8 mouse cellular contexts compared by ENCODE assay signal in the genomic region with DNA sequence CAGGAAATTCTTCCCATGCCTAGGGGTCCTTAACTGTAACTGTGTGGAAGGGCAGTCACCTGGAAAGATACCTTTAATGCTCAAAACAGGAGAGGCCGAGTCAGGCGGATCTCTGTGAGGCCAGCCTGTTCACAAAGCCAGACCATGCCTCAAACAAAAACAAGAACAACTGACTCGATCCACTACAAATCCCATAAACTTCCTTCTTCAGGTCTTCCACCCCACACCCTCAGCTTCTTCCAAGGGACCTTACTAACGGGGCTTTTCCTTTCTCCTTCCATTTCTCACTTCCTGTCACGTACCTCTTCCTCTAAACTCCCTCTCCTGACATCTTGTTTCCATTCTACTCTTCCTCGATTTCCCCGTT. TPM values are rescaled to one million over a fixed set of nuclear protein-coding genes. Genes with fewer than 3 reads are reported as not detected.
DNase-seq lines count a peak whose midpoint lies in the region; ATAC-seq and TF ChIP-seq lines count a peak whose summit lies in the region.

No protein-coding gene starts in this region.

- no peaks in the 10 kb centered on the region for H3K9me3 ChIP-seq in embryonic facial prominence, embryonic 13.5 days
- no peaks in the 10 kb centered on the region for H3K9me3 ChIP-seq in intestine, embryonic 14.5 days (ENCODE audit: control insufficient read depth, low read length)
- H3K9me3 ChIP-seq in neural tube, embryonic 12.5 days, result no peaks in the 10 kb centered on the region

- DNase-seq in liver, adult 2 months (ENCODE audit: extremely low read depth, low read depth, low spot score), result no peak
- DNase-seq in liver, result no peak
- no peak for DNase-seq in intestine, embryonic 14.5 days (ENCODE audit: low spot score)
- no peak for DNase-seq in adipocyte (ENCODE audit: low spot score)
- no peak for DNase-seq in thymus, postnatal 4 days
- no peak for DNase-seq in right cerebral cortex, postnatal 4 days

- H3K4me2 ChIP-seq in embryonic facial prominence, embryonic 13.5 days, result peak overlapping the region; percentile 69
- peak overlapping the region; percentile 88 for H3K4me2 ChIP-seq in intestine, embryonic 14.5 days (ENCODE audit: low read length)
- peak overlapping the region; percentile 63 for H3K4me2 ChIP-seq in neural tube, embryonic 12.5 days (replicated peaks)

- H3K27me3 ChIP-seq in liver, adult 2 months (ENCODE audit: control insufficient read depth, insufficient read depth, low read length), result 0 out of 2 replicates have a peak, but pooled peaks cover 3% of the 10 kb centered on the region
- no peaks in the 10 kb centered on the region for H3K27me3 ChIP-seq in embryonic facial prominence, embryonic 13.5 days
- no peaks in the 10 kb centered on the region for H3K27me3 ChIP-seq in intestine, embryonic 14.5 days (replicated peaks; ENCODE audit: control insufficient read depth, insufficient read depth, low read length)
- H3K27me3 ChIP-seq in neural tube, embryonic 12.5 days (replicated peaks), result no peaks in the 10 kb centered on the region

- peak overlapping the region; percentile 73 for H3K9ac ChIP-seq in liver, adult 2 months (ENCODE audit: low read depth, low read length)
- H3K9ac ChIP-seq in embryonic facial prominence, embryonic 13.5 days, result peak overlapping the region; percentile 72
- peak overlapping the region; percentile 73 for H3K9ac ChIP-seq in intestine, embryonic 14.5 days (ENCODE audit: low read length)
- peak overlapping the region; percentile 52 for H3K9ac ChIP-seq in neural tube, embryonic 12.5 days

- TF ChIP-seq CTCF in liver, adult 2 months (IDR thresholded peaks at IDR 0.05; ENCODE audit: low read depth, low read length), result no peak

- no peak for TF ChIP-seq POLR2A in liver, adult 2 months (IDR thresholded peaks at IDR 0.05; ENCODE audit: extremely low read depth, insufficient read depth, low read length)

- no peak for ATAC-seq in embryonic facial prominence, embryonic 13.5 days (ENCODE audit: insufficient number of reproducible peaks, insufficient read depth, low FRiP score, low TSS enrichment, low read depth)
- ATAC-seq in intestine, embryonic 14.5 days (replicated peaks; ENCODE audit: low FRiP score, low TSS enrichment, low read depth), result no peak
- no peak for ATAC-seq in neural tube, embryonic 12.5 days (ENCODE audit: low FRiP score, low read depth)

- WGBS in liver, adult 2 months, result 17% methylated on average over 7 of the region's 7 CpGs
- 17% methylated on average over 7 of the region's 7 CpGs for WGBS in embryonic facial prominence, embryonic 13.5 days
- 22% methylated on average over 7 of the region's 7 CpGs for WGBS in intestine, embryonic 14.5 days
- WGBS in neural tube, embryonic 12.5 days, result 23% methylated on average over 7 of the region's 7 CpGs

- peaks cover 7% of the 10 kb centered on the region for H3K4me1 ChIP-seq in liver, adult 2 months (ENCODE audit: control insufficient read depth, insufficient read depth, low read length)
- peaks cover 42% of the 10 kb centered on the region for H3K4me1 ChIP-seq in embryonic facial prominence, embryonic 13.5 days
- peaks cover 27% of the 10 kb centered on the region for H3K4me1 ChIP-seq in intestine, embryonic 14.5 days (replicated peaks; ENCODE audit: control insufficient read depth, insufficient read depth, low read length)
- peaks cover 50% of the 10 kb centered on the region for H3K4me1 ChIP-seq in neural tube, embryonic 12.5 days

- H3K36me3 ChIP-seq in liver, adult 2 months (ENCODE audit: control insufficient read depth, insufficient read depth, low read length), result peaks cover 9% of the 10 kb centered on the region
- peaks cover 21% of the 10 kb centered on the region for H3K36me3 ChIP-seq in embryonic facial prominence, embryonic 13.5 days
- peaks cover 22% of the 10 kb centered on the region for H3K36me3 ChIP-seq in intestine, embryonic 14.5 days (ENCODE audit: control insufficient read depth, insufficient read depth, low read length)
- peaks cover 20% of the 10 kb centered on the region for H3K36me3 ChIP-seq in neural tube, embryonic 12.5 days

- peaks cover 15% of the 10 kb centered on the region; the same call in 1 of the 2 replicates for H3K79me2 ChIP-seq in liver, adult 2 months (ENCODE audit: control insufficient read depth, insufficient read depth, low read length)

- peak overlapping the region; percentile 90 for H3K27ac ChIP-seq in liver, adult 2 months (replicated peaks; ENCODE audit: insufficient read depth, low read depth, low read length)
- H3K27ac ChIP-seq in embryonic facial prominence, embryonic 13.5 days, result peak overlapping the region; percentile 89
- H3K27ac ChIP-seq in intestine, embryonic 14.5 days (ENCODE audit: low read depth), result peak overlapping the region; percentile 96
- peak overlapping the region; percentile 83 for H3K27ac ChIP-seq in neural tube, embryonic 12.5 days

- H3K4me3 ChIP-seq in liver, adult 2 months (ENCODE audit: insufficient read depth, low read depth, low read length), result peak overlapping the region; percentile 55
- peak overlapping the region; percentile 89 for H3K4me3 ChIP-seq in embryonic facial prominence, embryonic 13.5 days
- peak overlapping the region; percentile 82 for H3K4me3 ChIP-seq in intestine, embryonic 14.5 days (ENCODE audit: low read depth, low read length)
- H3K4me3 ChIP-seq in neural tube, embryonic 12.5 days, result peak overlapping the region; percentile 33

RNA-seq across cellular contexts. Expression of gene Zfp574, which starts 3.9 kb away (rescaled TPM):
- total RNA-seq in liver, adult 2 months (2014; rRNA removed), result 2.3 and 3.1 TPM in 2 replicates
- 16.7 and 17.2 TPM in 2 replicates for polyA plus RNA-seq in liver, adult 2 months (2012; rRNA removed)
- polyA plus RNA-seq in embryonic facial prominence, embryonic 13.5 days (2015; fragmentation: Nextera tagmentation; extraction: Ambion mirVana), result 33.7 and 36.3 TPM in 2 replicates
- polyA plus RNA-seq in intestine, embryonic 14.5 days (2014; fragmentation: Nextera tagmentation; extraction: Ambion mirVana), result 21.9 and 24.8 TPM in 2 replicates
- 38.7 and 39.2 TPM in 2 replicates for polyA plus RNA-seq in neural tube, embryonic 12.5 days (2016; fragmentation: Nextera tagmentation; extraction: Ambion mirVana)

RNA-seq across cellular contexts. Expression of gene Grik5, which starts 4.1 kb away (rescaled TPM):
- 2.3 and 2.4 TPM in 2 replicates for total RNA-seq in liver, adult 2 months (2014; rRNA removed)
- 10.2 and 14.0 TPM in 2 replicates for polyA plus RNA-seq in liver, adult 2 months (2012; rRNA removed)
- 9.8 and 11.2 TPM in 2 replicates for polyA plus RNA-seq in embryonic facial prominence, embryonic 13.5 days (2015; fragmentation: Nextera tagmentation; extraction: Ambion mirVana)
- polyA plus RNA-seq in intestine, embryonic 14.5 days (2014; fragmentation: Nextera tagmentation; extraction: Ambion mirVana), result 7.0 and 8.8 TPM in 2 replicates
- polyA plus RNA-seq in neural tube, embryonic 12.5 days (2016; fragmentation: Nextera tagmentation; extraction: Ambion mirVana), result 18.6 and 19.5 TPM in 2 replicates

Comparison
In these comparisons a context has a peak if more than half of its experiments do, and no peak if none do; other contexts are left out.
1. H3K4me3 ChIP-seq: peak in every context shown above with its lines; median percentile 89 in embryonic facial prominence, embryonic 13.5 days; 82 in intestine, embryonic 14.5 days; 55 in liver, adult 2 months; 33 in neural tube, embryonic 12.5 days.